Mouse (Mus musculus) cortical plate, adult 2 months (tissue): ENCODE results near the gene Cd2.

Experiments
- CTCF ChIP-seq: fragments of 200-500 bp; IDR thresholded peaks from 2 replicates; pipeline ENCODE4 v1.5.1; 2011; ENCODE audit warnings: mild to moderate bottlenecking, control low read depth, low read length; ENCODE audit not compliant: insufficient read depth; ENCODE audit errors: extremely low read depth
- POLR2A ChIP-seq: fragments of 200-500 bp; IDR thresholded peaks from 2 replicates; pipeline ENCODE4 v1.6.1; 2011; ENCODE audit warnings: mild to moderate bottlenecking, low read length, control low read depth; ENCODE audit not compliant: insufficient read depth; ENCODE audit errors: extremely low read depth

GRCm38 (mm10) chr3:101310977-101311376 lies 23.2 kb upstream of the Cd2 start:
- TF ChIP-seq CTCF: no peak
- no peak for TF ChIP-seq POLR2A
